Mouse (Mus musculus): ENCODE measurements around the gene Lins1.

The Lins1 gene

DNA sequence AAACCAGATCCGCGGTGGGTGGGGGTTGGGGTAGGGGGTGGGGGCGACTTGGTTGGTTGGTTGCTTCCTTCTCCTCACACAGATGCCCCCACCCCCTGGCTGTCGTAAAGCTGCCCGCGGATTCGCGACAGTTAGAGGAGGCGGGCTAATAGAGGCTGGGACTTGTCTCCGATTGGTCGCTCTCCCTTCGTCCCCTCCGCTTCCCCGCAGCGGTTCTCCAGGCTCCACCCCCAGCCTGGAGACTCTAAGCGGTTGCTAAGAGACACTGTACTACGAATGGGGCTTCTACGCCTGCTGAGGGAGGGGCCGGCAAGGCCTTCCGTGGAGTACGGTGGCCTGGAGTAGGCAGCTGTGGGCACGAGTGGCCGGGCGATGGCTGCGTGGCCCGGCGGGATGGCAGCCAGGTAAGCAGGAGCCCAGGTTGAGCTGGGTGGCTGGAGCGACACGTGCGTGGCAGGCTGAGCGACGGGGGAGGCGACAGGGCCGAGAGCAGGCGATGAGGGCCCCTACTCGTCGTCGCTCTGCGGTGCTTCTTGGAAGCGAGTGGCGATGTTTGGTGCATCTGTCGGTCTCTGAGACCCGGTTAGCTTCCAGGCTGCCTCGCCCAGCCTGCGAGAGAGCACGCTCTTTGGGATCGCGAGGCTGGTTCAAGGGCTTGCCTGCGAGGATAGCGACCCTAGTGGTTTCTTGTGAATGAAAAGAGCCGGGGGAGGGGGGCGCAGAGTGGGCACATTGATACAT, at the start of gene Lins1:
Gene Lins1, plus strand, starts transcription at position 270 of the 741 bp plus-strand sequence.
- peak; percentile 95 to 98 for DNase-seq

DNA sequence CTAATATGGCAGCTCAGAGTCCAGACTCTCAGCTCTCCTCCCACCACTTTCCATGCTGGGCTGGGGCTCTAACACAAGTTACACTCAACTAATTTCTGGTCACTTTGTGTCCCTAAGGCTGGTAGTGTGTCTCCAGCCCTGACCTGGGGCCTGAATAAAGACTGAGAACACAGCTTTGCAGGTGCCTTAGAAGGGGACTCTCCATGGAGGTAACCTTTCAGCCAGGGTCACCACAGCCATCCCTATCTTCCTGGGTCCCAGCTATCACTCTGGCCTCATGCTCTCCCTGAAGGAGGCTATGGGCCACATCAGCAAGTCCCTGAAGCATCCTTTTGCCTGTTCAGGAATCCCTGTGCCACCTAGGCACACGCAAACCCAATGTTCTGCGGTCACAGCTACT, 44.0 kb upstream of the Lins1 start:
- DNase-seq, result no peak

DNA sequence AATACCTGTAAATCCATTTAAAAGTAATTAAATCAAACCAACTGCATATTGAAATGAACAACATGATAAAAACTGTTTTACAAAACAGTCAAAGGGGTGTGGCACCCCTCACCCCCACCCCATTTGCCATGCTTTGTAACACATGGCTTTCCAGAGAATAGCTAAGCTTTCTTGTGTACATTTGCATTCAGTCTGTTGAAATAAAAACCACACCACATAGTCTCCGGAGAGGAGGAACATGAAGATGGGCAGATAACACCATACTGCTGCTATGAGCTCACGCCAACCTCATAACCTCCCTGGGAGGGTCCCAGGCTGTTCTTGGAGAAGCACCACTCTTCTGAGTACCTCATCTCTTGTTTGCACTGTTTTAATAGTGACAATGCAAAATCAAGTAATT, 40.5 kb upstream of the Lins1 start:
- DNase-seq, result no peak

DNA sequence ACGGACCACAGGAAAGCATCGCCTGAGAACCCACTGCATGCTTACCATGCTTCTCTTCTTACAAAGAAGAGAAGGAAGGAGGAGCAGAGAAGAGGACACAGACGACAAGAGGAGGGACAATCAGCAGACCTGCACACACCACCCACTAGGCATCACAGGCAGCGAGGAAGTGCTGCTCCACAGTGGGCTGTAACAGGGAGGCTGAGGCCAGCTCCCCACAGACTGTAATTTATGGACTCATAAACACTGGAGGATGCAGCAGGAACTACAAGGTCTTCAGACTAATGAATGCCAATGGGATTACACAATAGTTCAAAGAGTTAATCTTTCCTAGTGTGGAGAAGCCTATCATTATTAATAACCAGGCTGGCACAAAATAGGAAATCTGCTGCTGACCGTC, 38.8 kb upstream of the Lins1 start:
- DNase-seq, result no peak

DNA sequence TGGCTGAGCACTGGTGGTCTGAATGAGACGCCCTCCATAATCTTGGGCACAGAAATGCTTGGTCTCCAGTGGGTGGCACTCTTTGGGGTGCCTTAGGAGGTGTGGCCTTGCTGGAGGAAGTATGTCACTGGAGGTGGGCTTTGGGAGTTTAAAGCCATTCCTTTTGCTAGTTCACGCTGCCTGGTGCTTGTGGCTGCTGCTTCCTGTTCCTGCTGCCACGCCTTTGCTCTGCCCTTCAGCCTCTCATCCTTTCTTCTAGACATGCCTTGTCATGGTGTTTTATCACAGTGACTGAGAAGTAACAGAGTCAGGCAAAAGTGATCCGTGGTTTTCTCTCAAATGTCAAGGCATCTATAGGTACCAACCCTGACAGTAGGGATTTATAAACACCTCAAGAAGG, 37.5 kb upstream of the Lins1 start:
- no peak for DNase-seq

DNA sequence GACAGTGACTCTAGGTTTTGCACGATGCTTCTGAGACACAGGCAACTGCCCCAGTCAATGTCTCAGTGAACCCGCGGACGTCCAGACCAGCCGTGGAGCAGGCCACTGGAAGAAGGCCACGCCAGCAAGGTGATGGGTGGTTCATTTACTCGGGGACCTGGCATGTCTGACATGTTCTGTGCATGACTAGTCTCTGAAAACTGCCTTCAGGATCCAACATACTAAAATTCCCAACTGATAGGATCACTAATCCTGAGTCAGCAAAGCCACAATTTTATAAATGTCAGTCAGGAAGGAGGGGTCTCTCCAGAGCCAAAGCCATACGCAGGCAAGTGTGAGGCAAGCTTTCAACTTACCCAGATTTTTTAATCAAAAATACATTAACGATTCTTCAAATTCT, 36.1 kb upstream of the Lins1 start:
- DNase-seq, result no peak

DNA sequence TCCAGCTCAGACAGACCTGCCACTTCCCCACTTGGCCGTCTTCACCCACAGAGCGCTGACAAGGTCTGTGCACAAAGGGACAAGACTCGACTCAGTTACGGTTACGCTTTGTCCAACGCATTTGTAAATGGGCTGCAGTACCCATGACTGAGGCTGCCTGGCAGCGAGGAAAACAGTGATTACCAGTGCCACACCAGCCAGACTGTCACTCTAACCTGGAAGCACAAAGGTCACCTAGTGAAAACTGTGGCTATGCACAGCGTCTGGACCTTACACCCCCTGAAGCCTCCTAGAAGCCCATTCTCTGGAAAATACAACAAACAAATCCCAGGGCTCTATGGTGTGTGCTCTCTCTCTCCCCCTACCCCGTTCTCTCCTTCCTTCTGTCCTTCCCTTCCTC, 34.2 kb upstream of the Lins1 start:
- no peak for DNase-seq

DNA sequence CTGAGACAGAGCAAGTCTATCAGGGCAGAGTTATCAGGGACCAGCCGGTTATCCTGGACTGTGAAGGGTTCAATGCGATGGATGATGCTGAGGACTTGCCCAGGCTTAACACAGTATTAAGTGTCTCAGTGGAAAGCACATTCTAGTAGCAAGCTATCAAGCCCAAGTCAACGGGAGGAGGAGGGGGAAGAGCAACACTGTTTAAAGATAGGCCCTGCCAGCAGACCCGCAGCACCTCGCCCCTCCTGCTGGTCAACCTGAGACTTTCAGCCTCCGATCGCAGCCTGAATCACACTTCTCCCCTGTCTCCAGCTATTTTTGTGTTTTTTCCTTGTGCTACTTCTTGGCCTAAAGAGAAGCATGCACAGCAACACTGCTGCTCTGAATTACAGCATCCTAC, 29.4 kb upstream of the Lins1 start:
- no peak for DNase-seq

DNA sequence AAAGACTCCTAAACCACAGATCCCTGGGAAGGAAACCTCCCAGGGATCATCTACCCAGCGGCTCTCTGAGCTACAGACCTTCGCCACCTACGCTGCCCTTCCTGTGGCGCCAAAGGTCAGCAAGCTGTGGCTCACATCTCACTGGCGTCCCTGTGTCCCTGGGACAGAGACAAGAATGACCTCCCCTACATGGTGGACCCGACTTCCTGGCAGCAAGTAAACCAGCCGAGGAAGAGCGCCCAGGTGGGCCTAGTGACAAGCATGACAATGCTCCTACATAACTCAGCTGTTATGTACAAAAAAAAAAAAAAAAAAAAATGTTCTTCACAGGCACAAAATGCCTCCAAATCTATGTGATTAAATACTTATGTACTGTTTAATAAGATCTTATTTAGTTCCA, 28.7 kb upstream of the Lins1 start:
- DNase-seq, result no peak

DNA sequence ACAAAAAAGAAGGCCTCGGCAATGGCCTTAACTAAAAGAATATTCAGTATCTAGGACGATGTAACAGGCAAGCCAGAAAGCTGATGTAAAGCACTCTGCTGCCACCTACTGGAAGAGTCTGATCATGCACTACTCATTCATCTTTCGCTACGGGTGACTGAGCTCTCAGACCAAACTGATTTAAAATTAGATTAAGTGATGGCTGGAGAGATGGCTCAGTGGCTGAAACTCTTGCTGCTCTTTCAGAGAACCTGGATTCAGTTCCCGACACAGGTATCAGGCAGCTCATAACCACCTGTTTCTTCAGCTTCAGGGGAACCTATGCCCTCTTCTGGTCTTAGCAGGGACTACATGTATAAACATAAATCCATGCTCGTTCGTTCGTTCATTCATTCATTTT, 28.1 kb upstream of the Lins1 start:
- DNase-seq, result peak; percentile 63 to 77

DNA sequence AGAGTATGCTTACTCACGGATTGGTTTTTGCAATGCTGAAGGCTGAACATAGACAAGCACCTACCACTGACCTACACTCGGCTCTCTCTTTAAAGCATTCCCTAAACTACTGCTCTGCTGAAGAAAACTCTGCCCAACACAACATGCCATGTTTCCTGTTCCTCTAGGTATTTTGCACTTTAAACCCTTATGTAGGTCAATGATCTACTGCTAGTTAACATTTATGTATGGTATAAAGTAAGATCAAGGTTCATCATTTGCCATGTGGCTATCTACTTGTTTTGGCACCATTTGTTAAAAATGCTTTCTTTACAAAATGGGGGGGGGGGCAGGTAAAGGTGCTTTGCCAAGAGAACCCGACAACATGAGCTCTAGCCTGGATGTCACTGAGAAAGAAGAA, 26.1 kb upstream of the Lins1 start:
- no peak for DNase-seq

DNA sequence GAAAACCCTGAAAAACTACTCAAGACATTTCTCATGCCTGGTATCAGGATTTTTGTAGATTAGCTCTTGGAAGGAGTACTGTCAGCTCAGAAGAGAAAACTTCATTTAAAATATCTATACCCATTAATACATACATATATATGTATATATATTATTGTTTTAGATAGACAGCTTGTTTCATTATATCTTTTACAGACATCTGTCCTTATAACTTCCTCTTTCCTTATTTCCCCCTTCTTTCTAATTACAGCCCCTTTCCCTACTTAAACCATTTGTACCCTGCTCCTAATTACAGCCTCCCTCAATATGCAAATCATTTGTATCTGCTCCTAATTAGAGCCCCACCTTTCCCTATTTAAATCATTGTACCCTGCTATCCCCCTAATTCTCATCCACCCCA, 22.6 kb upstream of the Lins1 start:
- DNase-seq, result no peak

DNA sequence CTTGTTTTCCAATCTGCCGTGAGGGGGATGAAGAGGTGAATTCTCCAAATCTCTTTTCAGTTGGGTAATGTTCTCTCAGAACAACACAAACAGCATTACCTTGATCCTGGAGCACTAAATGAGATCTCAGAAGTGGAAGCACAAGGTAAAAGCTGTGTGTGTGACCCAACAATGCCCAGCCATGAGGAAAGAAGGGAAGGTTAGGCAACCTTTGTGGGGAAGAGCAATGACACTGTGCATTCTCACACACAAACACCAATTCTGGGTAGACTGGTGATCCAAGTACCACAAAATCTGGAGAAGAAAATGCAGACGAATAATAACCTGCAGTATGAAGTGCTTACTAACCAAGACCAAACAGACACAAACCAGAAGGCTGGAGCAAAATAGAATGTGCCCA, 13.9 kb upstream of the Lins1 start:
- DNase-seq, result no peak

DNA sequence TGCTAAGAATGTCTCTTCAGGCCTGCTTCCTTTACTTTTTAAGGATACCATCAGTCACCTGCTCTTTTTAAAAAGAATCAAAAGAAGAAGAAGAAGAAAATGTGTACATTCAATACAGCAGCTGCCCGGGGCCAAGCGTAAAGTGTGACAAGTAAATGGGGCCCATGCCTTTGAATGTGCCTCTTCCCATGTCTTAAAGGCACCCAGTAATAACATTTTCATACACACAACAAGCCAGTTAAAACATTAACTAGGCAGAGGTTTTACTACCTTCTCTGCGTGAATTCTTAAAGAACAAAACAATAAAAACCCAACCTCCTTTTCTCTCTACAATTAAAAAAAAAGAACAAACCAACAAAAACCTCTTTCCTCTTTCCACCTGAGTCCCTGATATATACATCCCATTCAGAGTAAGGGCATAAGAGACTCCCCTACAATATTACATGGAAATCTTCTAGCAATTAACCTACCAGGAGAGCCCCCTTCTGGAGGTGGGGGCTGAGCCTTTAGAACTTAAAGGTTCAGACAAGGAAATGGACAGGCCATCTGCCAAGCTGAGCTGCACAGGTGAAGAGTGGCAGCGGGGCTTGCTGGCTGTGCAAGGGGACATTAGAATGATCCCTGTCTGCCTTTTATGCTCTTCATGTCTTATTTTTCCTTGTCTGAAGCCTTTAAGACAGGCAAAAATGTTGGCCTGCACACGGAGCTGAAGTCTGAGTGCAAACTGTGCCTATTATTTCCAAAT, 7.4 kb upstream of the Lins1 start:
- DNase-seq, result no peak

DNA sequence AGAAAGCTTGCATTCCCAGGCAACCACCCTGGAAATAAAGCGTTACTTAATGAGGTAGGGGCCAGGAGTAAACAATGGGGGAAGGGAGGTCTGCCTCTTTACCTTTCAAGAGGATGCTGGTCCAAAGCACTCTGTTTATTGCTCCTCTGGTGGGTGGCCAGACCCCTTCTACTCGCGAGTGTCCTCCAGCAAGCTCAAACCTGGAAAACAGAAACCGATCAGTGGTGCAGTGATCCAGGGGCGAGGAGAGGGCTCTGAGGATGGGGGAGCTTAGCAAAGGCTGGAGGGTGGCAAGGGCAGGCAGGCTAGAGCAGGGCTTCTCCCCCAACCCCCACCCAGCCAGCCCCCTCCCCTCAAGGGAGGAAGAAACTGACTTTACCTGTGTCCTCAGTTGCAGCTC, 968 bp upstream of the Lins1 start:
- DNase-seq, result no peak

DNA sequence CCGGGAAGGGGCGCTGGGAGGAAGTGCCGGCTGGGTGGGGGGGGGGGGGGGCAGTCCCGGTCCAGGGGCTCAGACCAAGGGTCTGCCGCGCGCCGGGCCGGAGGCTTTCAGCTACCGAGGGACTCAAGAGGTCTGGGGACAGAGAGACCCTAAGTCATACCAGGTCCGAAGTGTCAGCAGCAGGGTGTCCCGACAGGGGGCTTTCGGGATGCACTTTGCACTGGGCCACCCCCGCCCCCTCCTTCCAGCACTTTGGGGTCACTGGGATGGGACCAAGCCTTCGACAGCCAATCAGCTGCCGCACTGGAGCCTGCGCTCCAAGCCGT, 432 bp upstream of the Lins1 start, which contains the start of gene Asb7:
Gene Asb7, minus strand, starts transcription at position 303 of the 326 bp plus-strand sequence.
- no peak for DNase-seq

DNA sequence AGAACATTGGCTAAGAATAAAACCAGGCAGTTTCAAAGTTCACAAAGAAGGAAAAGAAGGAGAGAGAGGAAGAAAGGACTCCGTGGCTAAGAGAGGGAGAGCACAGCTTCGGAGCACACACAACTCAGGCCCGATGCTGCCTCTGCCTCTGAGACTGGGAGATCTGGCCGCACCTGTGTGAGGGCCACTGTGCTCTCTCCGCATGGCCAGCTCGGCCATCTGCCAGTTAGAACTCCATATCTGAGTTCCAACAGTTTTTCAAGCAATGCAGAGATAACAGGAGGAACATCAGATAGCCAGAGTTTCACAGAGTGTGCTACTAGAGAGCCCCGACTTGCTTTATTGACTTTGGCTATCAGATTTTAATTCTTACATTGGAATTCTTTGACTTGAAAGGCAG, 4.8 kb downstream of the Lins1 start:
- DNase-seq, result no peak

DNA sequence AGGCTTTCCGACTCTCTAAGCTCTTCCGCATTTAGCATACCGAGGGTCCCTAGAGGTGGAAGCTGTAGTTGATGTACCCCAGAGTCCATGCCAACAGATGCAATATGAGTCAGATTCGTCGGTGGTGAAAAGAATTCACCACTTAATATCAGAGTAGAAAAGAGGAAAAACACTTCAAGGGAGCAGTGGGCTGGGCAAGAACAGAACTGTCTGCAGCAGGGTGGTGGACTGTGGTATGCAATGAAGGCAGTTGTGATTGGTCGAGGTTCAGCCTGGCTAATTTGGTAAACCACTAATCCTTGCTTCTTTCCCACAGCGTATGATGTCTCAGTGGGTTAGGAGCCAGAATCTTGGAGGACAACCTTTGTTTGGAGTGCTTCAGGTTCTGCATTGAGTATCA, 13.0 kb downstream of the Lins1 start:
- no peak for DNase-seq

DNA sequence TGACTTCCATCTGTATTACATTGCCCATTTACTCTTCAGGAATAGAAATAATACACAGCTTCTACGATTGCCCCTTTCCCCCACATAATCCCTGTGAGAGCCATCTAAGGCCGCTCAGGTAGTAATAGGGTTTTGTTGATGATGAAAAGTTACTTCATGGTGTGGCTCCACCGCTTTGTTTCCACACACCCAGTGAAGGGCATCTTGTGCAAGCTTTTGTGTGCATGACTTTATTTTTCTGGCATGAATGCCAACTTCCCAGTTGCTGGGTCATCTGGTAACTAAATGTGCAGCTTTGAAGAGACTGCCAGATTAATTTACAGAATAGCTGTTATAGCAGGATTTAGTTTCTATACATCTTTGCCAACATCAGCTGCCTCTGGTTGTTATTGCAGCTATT, 14.9 kb downstream of the Lins1 start:
- no peak for DNase-seq

DNA sequence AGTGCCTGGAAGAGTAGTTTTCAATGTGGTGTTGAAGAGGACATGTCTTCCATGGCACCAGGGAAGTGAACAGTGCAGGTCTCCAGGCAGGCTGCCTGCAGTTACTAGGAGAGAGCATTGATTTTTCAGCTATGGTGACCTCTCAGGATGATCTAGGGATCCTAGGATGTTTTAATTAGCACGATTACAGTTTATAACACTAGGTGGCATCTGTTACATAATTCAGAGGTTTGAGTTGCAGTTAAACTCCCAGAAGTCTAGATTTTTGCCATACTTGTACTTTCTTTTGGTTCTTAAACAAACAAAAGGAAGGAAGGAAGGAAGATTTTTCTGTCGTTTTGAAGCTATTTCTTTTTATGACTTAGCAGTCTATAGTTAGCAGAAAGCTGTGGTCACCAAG, 21.5 kb downstream of the Lins1 start:
- DNase-seq, result no peak

DNA sequence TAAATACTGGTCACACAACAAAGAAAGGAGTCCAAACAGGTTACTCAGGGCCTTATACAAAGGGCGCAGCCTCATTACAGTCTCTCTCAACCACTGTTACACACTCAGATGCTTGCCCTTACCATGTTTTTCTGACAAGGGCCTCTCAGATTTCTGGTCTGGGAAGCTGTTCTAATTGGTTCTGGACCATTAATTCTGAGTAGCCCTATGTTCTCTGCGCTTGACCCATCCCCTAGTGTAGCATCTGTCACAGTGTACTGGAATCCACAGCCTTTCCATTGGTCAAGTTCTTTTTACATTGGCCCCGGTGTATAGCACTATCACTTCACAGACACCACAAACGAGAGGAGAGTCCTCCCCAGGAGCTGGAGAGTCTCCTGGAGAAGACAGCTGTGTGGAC, 34.8 kb downstream of the Lins1 start:
- no peak for DNase-seq

DNA sequence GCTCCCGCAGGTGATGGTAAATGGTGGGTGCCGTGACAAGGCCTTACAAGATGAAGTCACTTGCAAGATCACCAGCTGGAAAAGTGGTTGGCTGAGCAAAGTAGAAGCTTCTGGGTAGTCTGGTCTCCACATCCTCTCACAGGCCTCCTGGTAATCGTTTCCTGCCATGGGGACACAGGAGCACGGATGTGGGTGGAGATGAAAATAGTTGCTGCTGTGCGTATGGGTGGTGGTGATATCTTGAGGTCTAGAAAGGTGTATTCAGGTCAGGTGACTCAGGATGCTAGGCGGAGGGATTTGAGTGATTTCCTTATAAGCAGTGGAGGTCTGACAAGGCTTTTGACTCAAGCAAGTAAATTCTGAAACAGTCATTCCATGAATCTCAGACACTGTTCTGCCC, 35.3 kb downstream of the Lins1 start:
- DNase-seq, result no peak

DNA sequence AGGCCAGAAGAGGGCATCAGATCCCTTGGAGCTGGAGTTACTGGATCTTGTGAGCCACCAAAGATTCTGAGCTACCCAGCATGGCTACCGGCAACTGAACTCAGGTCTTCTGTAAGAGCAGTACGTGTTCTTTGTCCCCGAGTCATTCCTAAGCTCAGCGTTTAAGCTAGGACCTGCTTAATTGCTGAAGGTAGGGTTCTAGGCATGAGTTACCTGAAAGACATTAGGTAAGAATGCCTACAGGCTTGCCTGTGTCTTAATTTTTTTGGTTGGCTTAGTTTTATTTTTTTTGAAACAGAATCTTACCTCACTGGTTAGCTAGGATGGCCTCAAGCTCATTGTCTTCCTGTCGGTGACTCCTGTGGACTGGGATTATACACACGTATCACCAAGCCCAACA, 38.4 kb downstream of the Lins1 start:
- no peak for DNase-seq

DNA sequence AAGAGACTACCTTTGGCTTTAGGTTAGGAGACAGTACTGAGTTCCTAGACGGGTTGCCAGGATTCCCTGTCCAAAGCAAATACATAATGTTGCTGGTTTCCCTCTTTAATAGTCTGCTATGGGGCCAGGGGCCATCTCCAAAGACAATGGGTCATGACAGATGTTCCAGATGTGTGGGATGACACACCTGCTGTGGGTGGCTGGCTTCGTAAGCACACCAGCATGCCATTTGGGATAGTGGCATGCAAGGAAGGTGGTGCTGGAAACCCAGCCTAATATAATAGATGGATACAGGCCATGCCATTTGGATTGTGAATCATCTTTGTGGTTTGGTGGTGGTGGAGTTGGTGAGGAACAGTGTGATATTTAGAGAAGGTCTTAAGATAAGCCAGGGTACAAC, 39.5 kb downstream of the Lins1 start:
- no peak for DNase-seq

DNA sequence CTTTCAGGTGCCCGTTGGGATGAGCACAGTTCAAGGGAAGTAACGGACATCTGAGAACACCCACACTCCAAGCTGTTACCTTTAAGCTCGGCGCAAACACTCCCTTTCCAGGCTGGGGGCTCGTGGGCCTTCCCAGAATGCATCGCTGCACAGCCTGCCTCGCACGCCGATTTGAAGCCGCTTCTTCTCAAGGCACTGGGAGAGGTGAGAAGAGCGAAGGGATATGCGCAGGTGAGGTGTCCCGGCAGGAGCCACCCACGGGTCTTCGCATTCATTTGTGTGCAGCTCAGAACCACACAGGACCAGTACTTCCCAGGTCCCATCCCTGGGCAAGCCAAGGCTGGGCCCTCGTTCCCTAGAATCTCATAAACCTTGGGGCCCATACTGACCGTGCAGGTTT, 43.7 kb downstream of the Lins1 start:
- no peak for DNase-seq
